Mouse (Mus musculus) hindbrain, embryonic 14.5 days (tissue): ENCODE results near the gene Ovch2. TPM values are rescaled to one million over a fixed set of nuclear protein-coding genes. Genes with fewer than 3 reads are reported as not detected.
"Not testable (repeated sequence)": the region's sequence is repeated elsewhere in the genome, so short reads cannot be mapped to it uniquely, and the experiment has no call there.

ENCODE experiments used
- ATAC-seq: fragments of 200-750 bp; cut with Nextera tagmentation; 2 replicates; pipeline ENCODE4 v1.8.0; 2017; ENCODE audit warnings: moderate number of reproducible peaks, mild to moderate bottlenecking, moderate TSS enrichment, moderate library complexity; ENCODE audit not compliant: low FRiP score
- DNase-seq: peaks from one replicate; pipeline ENCODE4 v3.0.0-alpha.2; 2015; ENCODE audit warnings: low spot score
- H3K27ac ChIP-seq: fragments of 300-500 bp; sonication (generic); 2 replicates; pipeline ENCODE4 v1.5.1; 2014; ENCODE audit warnings: mild to moderate bottlenecking, moderate library complexity
- H3K27me3 ChIP-seq: fragments of 300-500 bp; sonication (generic); 2 replicates; pipeline ENCODE4 v1.6.1; 2014; ENCODE audit warnings: mild to moderate bottlenecking, low read length, mixed read lengths; ENCODE audit not compliant: control insufficient read depth, insufficient read depth
- H3K36me3 ChIP-seq: fragments of 300-500 bp; sonication (generic); replicated peaks from 2 replicates; pipeline ENCODE4 v1.6.1; 2014; ENCODE audit not compliant: control insufficient read depth, insufficient read depth
- H3K4me1 ChIP-seq: fragments of 300-500 bp; sonication (generic); replicated peaks from 2 replicates; pipeline ENCODE4 v1.6.1; 2014; ENCODE audit warnings: antibody characterized with exemption, low read length, mixed read lengths; ENCODE audit not compliant: control insufficient read depth, insufficient read depth
- H3K4me2 ChIP-seq: fragments of 300-500 bp; sonication (generic); replicated peaks from 2 replicates; pipeline ENCODE4 v1.6.1; 2014; ENCODE audit warnings: mild to moderate bottlenecking, moderate library complexity
- H3K4me3 ChIP-seq: fragments of 300-500 bp; sonication (generic); replicated peaks from 2 replicates; pipeline ENCODE4 v1.5.1; 2014; ENCODE audit warnings: mild to moderate bottlenecking, low read length
- H3K9ac ChIP-seq: fragments of 300-500 bp; sonication (generic); 2 replicates; pipeline ENCODE4 v1.6.1; 2014
- H3K9me3 ChIP-seq: fragments of 300-500 bp; sonication (generic); 2 replicates; pipeline ENCODE4 v1.6.1; 2016; ENCODE audit warnings: low read length; ENCODE audit not compliant: control insufficient read depth
- WGBS: fragments of 180-500 bp; shearing (Covaris S2); extraction: QIAGEN DNeasy Blood & Tissue Kit; methylation state at CpG from one replicate; pipeline ENCODE4 v1.1.7; 2014; 5-methylcytosine and 5-hydroxymethylcytosine counted together
- polyA plus RNA-seq: library from polyadenylated mRNA; unstranded; fragments of >200 nt; fragmentation: Nextera tagmentation; extraction: Ambion mirVana; gene quantifications from 2 replicates; pipeline ENCODE4 v1.2.1, GENCODE M21; 2014

Gene Ovch2
- polyA plus RNA-seq: not detected in 2 replicates

- H3K9ac ChIP-seq: no peak within 1 kb of the TSS
- H3K27ac ChIP-seq: no peak within 1 kb of the TSS
- DNase-seq (no peak), ATAC-seq (no peak)
- H3K4me2 ChIP-seq: no peak within 1 kb of the TSS
- peaks cover 3% of the 10 kb centered on the region; the same call in 1 of the 2 replicates for H3K9me3 ChIP-seq
- 97% methylated on average over 2 of the region's 2 CpGs for WGBS
- H3K27me3 ChIP-seq: no peaks in the 10 kb centered on the region
- H3K4me1 ChIP-seq: no peaks in the 10 kb centered on the region
- H3K36me3 ChIP-seq: no peaks in the 10 kb centered on the region
- H3K4me3 ChIP-seq: no peak within 1 kb of the TSS
Measured at GRCm38 (mm10) chr7:107801108-107801507, at the start of gene Ovch2. TSS of gene Ovch2 (minus strand) at chr7:107801208.

- not testable (repeated sequence) for H3K9ac ChIP-seq, H3K4me3 ChIP-seq, H3K27me3 ChIP-seq, H3K36me3 ChIP-seq, ATAC-seq, H3K4me2 ChIP-seq, H3K9me3 ChIP-seq, H3K27ac ChIP-seq, H3K4me1 ChIP-seq, DNase-seq
- WGBS: 88% methylated on average over 1 of the region's 1 CpGs
Measured at GRCm38 (mm10) chr7:107847390-107847789, 46.4 kb upstream of the Ovch2 start, which contains the start of gene Olfr470. TSS of gene Olfr470 (minus strand) at chr7:107847490.

- H3K27ac ChIP-seq: no peak overlapping the region
- H3K4me2 ChIP-seq: no peak overlapping the region
- no peak overlapping the region for H3K9ac ChIP-seq
- DNase-seq (peak; percentile 30), ATAC-seq (no peak)
- H3K27me3 ChIP-seq: no peaks in the 10 kb centered on the region
- 80% methylated on average over 1 of the region's 1 CpGs for WGBS
- no peaks in the 10 kb centered on the region for H3K36me3 ChIP-seq
- no peaks in the 10 kb centered on the region for H3K9me3 ChIP-seq
- no peaks in the 10 kb centered on the region for H3K4me1 ChIP-seq
- H3K4me3 ChIP-seq: no peak overlapping the region
Measured at GRCm38 (mm10) chr7:107841719-107842118, 40.7 kb upstream of the Ovch2 start.

GRCm38 (mm10) chr7:107825441-107825840 lies 24.4 kb upstream of the Ovch2 start, which contains the start of gene Olfr469:
TSS of gene Olfr469 (minus strand) at chr7:107825541.
- not testable (repeated sequence) for H3K4me3 ChIP-seq, H3K27me3 ChIP-seq, H3K4me1 ChIP-seq, H3K27ac ChIP-seq, H3K9me3 ChIP-seq, ATAC-seq, DNase-seq, H3K36me3 ChIP-seq, H3K9ac ChIP-seq, H3K4me2 ChIP-seq

- not testable (repeated sequence) for H3K4me1 ChIP-seq, H3K4me2 ChIP-seq, ATAC-seq, H3K9ac ChIP-seq, H3K4me3 ChIP-seq, H3K27me3 ChIP-seq, H3K36me3 ChIP-seq, DNase-seq, H3K27ac ChIP-seq, H3K9me3 ChIP-seq
- 55% methylated on average over 2 of the region's 2 CpGs for WGBS
Measured at GRCm38 (mm10) chr7:107823867-107824266, 22.9 kb upstream of the Ovch2 start.

- Histone ChIP-seq H3K9me3 (no peaks in the 10 kb centered on the region), H3K27me3 (no peaks in the 10 kb centered on the region), H3K27ac (no peak overlapping the region), H3K4me3 (no peak overlapping the region), H3K4me1 (no peaks in the 10 kb centered on the region), H3K9ac (no peak overlapping the region), H3K4me2 (no peak overlapping the region), H3K36me3 (no peaks in the 10 kb centered on the region)
- ATAC-seq (no peak), DNase-seq (peak; percentile 40)
Measured at GRCm38 (mm10) chr7:107819442-107819841, 18.4 kb upstream of the Ovch2 start.

GRCm38 (mm10) chr7:107811963-107812362 lies 11.0 kb upstream of the Ovch2 start, which contains the start of gene Olfr467:
TSS of gene Olfr467 (plus strand) at chr7:107812263.
- Histone ChIP-seq H3K9me3 (no peaks in the 10 kb centered on the region), H3K27ac (no peak within 1 kb of the TSS), H3K9ac (no peak within 1 kb of the TSS), H3K4me2 (no peak within 1 kb of the TSS), H3K4me1 (no peaks in the 10 kb centered on the region), H3K36me3 (no peaks in the 10 kb centered on the region), H3K4me3 (no peak within 1 kb of the TSS), H3K27me3 (no peaks in the 10 kb centered on the region)
- DNase-seq (no peak), ATAC-seq (no peak)

GRCm38 (mm10) chr7:107802138-107802537 lies 1.1 kb upstream of the Ovch2 start:
- no peak overlapping the region for H3K4me2 ChIP-seq
- ATAC-seq (no peak), DNase-seq (no peak)
- H3K27me3 ChIP-seq: no peaks in the 10 kb centered on the region
- H3K27ac ChIP-seq: no peak overlapping the region
- no peaks in the 10 kb centered on the region for H3K36me3 ChIP-seq
- H3K9me3 ChIP-seq: peaks cover 4% of the 10 kb centered on the region; the same call in 1 of the 2 replicates
- no peak overlapping the region for H3K4me3 ChIP-seq
- 84% methylated on average over 3 of the region's 3 CpGs for WGBS
- H3K9ac ChIP-seq: no peak overlapping the region
- no peaks in the 10 kb centered on the region for H3K4me1 ChIP-seq

GRCm38 (mm10) chr7:107796500-107796899 lies 4.5 kb downstream of the Ovch2 start:
- no peaks in the 10 kb centered on the region for H3K27me3 ChIP-seq
- DNase-seq (no peak), ATAC-seq (no peak)
- H3K36me3 ChIP-seq: no peaks in the 10 kb centered on the region
- H3K9me3 ChIP-seq: no peaks in the 10 kb centered on the region
- no peak overlapping the region for H3K9ac ChIP-seq
- no peaks in the 10 kb centered on the region for H3K4me1 ChIP-seq
- H3K4me3 ChIP-seq: no peak overlapping the region
- no peak overlapping the region for H3K4me2 ChIP-seq
- WGBS: 85% methylated on average over 2 of the region's 2 CpGs
- H3K27ac ChIP-seq: no peak overlapping the region
